Comparison of ENCODE assay signal across 8 mouse cellular contexts in the genomic region with DNA sequence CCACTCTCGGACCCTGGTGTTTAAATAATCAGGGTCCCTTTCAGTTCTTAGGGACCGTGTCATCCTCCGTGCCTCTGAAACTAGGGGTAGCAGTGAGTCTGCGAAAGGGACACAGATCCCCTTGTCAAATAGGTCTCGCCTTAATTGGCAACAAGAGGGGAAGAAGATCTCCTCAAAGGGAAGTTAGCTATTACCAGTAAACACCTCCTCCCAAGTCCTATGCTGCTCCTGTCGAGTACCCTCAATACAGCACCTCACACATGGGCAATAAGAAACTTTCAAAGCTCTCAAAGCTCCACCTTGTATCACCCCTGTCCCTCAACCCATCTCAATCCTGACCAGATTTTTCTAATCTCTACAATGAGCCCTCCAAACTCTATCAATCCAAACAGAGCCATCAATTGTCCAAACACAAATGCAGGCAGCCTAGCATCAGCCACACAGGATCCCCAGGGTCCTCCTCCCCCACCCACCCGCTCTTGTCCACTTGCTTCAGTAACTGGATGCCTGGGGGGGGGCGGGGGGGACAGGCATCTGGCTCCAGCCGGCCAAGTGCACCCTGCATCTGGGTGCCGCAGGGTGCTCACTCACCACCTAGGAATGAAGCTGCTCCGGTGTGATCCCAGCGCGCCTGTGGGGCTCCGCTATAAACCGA. TPM values are rescaled to one million over a fixed set of nuclear protein-coding genes. Genes with fewer than 3 reads are reported as not detected.
DNase-seq lines count a peak whose midpoint lies in the region; ATAC-seq lines count a peak whose summit lies in the region.

No protein-coding gene starts in this region.

- no peaks in the 10 kb centered on the region for H3K9me3 ChIP-seq in kidney, embryonic 16.5 days (ENCODE audit: low read length)
- no peaks in the 10 kb centered on the region for H3K9me3 ChIP-seq in hindbrain, embryonic 16.5 days (ENCODE audit: control insufficient read depth, low read length)

- 10% methylated on average over 15 of the region's 15 CpGs for WGBS in kidney, embryonic 16.5 days
- WGBS in hindbrain, embryonic 16.5 days: 21% methylated on average over 14 of the region's 15 CpGs

- no peak for DNase-seq in kidney, postnatal 10 days
- DNase-seq in T-cell, adult 2 months (ENCODE audit: low spot score): no peak
- no peak for DNase-seq in layer of hippocampus, postnatal 10 days (ENCODE audit: low spot score in 2 of 2)
- no peak for DNase-seq in adrenal gland, postnatal 36 days

- peak overlapping the region; percentile 77 for H3K4me3 ChIP-seq in kidney, embryonic 16.5 days (ENCODE audit: low read length)
- H3K4me3 ChIP-seq in brown adipose tissue, adult 24 weeks (ENCODE audit: insufficient read depth, low read depth, low read length): peak overlapping the region; percentile 50
- peak overlapping the region; percentile 50 for H3K4me3 ChIP-seq in hindbrain, embryonic 16.5 days (ENCODE audit: low read length)

- 0 out of 2 replicates have a peak, but pooled peaks cover 3% of the 10 kb centered on the region for H3K36me3 ChIP-seq in kidney, embryonic 16.5 days (ENCODE audit: insufficient read depth, low read length)
- H3K36me3 ChIP-seq in hindbrain, embryonic 16.5 days (ENCODE audit: control insufficient read depth, insufficient read depth, low read length): no peaks in the 10 kb centered on the region

- H3K4me2 ChIP-seq in kidney, embryonic 16.5 days (replicated peaks; ENCODE audit: low read depth, low read length): peak overlapping the region; percentile 97
- H3K4me2 ChIP-seq in hindbrain, embryonic 16.5 days (ENCODE audit: low read length): peak overlapping the region; percentile 92

- peak overlapping the region; percentile 79 for H3K9ac ChIP-seq in kidney, embryonic 16.5 days (replicated peaks; ENCODE audit: low read length)
- peak overlapping the region; percentile 75 for H3K9ac ChIP-seq in hindbrain, embryonic 16.5 days (ENCODE audit: low read depth, low read length)

- H3K4me1 ChIP-seq in kidney, embryonic 16.5 days (ENCODE audit: insufficient read depth, low read length): peaks cover 14% of the 10 kb centered on the region
- H3K4me1 ChIP-seq in brown adipose tissue, adult 24 weeks (ENCODE audit: control insufficient read depth, insufficient read depth, insufficient read length, low read length): peaks cover 6% of the 10 kb centered on the region; the same call in 1 of the 2 replicates
- H3K4me1 ChIP-seq in hindbrain, embryonic 16.5 days (ENCODE audit: control insufficient read depth, insufficient read depth, low read depth, low read length): peaks cover 10% of the 10 kb centered on the region

- peak overlapping the region; percentile 69 for H3K27ac ChIP-seq in kidney, embryonic 16.5 days (ENCODE audit: low read length)
- H3K27ac ChIP-seq in brown adipose tissue, adult 24 weeks (replicated peaks; ENCODE audit: low read depth, low read length): no peak overlapping the region
- H3K27ac ChIP-seq in hindbrain, embryonic 16.5 days (ENCODE audit: low read depth, low read length): peak overlapping the region; percentile 48

- no peak; the same call in 1 of the 2 replicates for ATAC-seq in kidney, embryonic 16.5 days (ENCODE audit: low FRiP score, low TSS enrichment)
- no peak; the same call in 1 of the 2 replicates for ATAC-seq in hindbrain, embryonic 16.5 days
- ATAC-seq in monocyte, adult 5-6 weeks (replicated peaks; ENCODE audit: insufficient number of reproducible peaks, low FRiP score, low TSS enrichment, poor library complexity, severe bottlenecking): peak; percentile 37; the same call in 1 of the 2 replicates

- H3K27me3 ChIP-seq in kidney, embryonic 16.5 days (ENCODE audit: insufficient read depth, low read length): no peaks in the 10 kb centered on the region
- no peaks in the 10 kb centered on the region for H3K27me3 ChIP-seq in hindbrain, embryonic 16.5 days (replicated peaks; ENCODE audit: control insufficient read depth, insufficient read depth, low read length)

RNA-seq across cellular contexts. Expression of a gene that starts 0.4 kb away (rescaled TPM):
- 16.3 and 16.6 TPM in 2 replicates for polyA plus RNA-seq in kidney, embryonic 16.5 days (2015; fragmentation: Nextera tagmentation; extraction: Ambion mirVana)
- polyA plus RNA-seq in brown adipose tissue, adult 24 weeks (2012; ENCODE audit: insufficient read depth, insufficient read length, missing spikeins): 2.5 and 5.2 TPM in 2 replicates
- 24.5 and 26.7 TPM in 2 replicates for polyA plus RNA-seq in hindbrain, embryonic 16.5 days (2015; fragmentation: Nextera tagmentation; extraction: Ambion mirVana)
- total RNA-seq in monocyte, adult 5-6 weeks (2017): 24.2 to 30.4 TPM (median 25.2 TPM) in 3 replicates
- 10 to 100 TPM; 28.8 to 30.7 TPM for total RNA-seq in layer of hippocampus, postnatal 10 days (2021)
- 10 to 100 TPM in 1 of 2 experiments, 1 to 10 TPM in 1; 8.0 to 11.5 TPM for total RNA-seq in adrenal gland, postnatal 36 days (2021)

RNA-seq across cellular contexts. Expression of a gene that starts 16.9 kb away (rescaled TPM):
- polyA plus RNA-seq in kidney, embryonic 16.5 days (2015; fragmentation: Nextera tagmentation; extraction: Ambion mirVana): 53.7 and 55.3 TPM in 2 replicates
- 10.3 and 10.4 TPM in 2 replicates for polyA plus RNA-seq in brown adipose tissue, adult 24 weeks (2012; ENCODE audit: insufficient read depth, insufficient read length, missing spikeins)
- 5.8 and 9.2 TPM in 2 replicates for polyA plus RNA-seq in hindbrain, embryonic 16.5 days (2015; fragmentation: Nextera tagmentation; extraction: Ambion mirVana)
- not detected in 3 replicates for total RNA-seq in monocyte, adult 5-6 weeks (2017)
- 1 to 10 TPM; 8.3 to 9.3 TPM for total RNA-seq in layer of hippocampus, postnatal 10 days (2021)
- 10 to 100 TPM; 59.4 to 60.6 TPM for total RNA-seq in adrenal gland, postnatal 36 days (2021)

RNA-seq across cellular contexts. Expression of a gene that starts 18.8 kb away (rescaled TPM):
- 90.1 and 102 TPM in 2 replicates for polyA plus RNA-seq in kidney, embryonic 16.5 days (2015; fragmentation: Nextera tagmentation; extraction: Ambion mirVana)
- 13.1 and 20.6 TPM in 2 replicates for polyA plus RNA-seq in brown adipose tissue, adult 24 weeks (2012; ENCODE audit: insufficient read depth, insufficient read length, missing spikeins)
- 13.2 and 17.3 TPM in 2 replicates for polyA plus RNA-seq in hindbrain, embryonic 16.5 days (2015; fragmentation: Nextera tagmentation; extraction: Ambion mirVana)
- 2.7 to 4.0 TPM (median 3.2 TPM) in 3 replicates for total RNA-seq in monocyte, adult 5-6 weeks (2017)
- total RNA-seq in layer of hippocampus, postnatal 10 days (2021): 1 to 10 TPM; 6.2 to 7.7 TPM
- total RNA-seq in adrenal gland, postnatal 36 days (2021): 10 to 100 TPM; 36.7 to 38.2 TPM

RNA-seq across cellular contexts. Expression of a gene that starts 25.5 kb away (rescaled TPM):
- 158 and 165 TPM in 2 replicates for polyA plus RNA-seq in kidney, embryonic 16.5 days (2015; fragmentation: Nextera tagmentation; extraction: Ambion mirVana)
- 31.0 and 45.4 TPM in 2 replicates for polyA plus RNA-seq in brown adipose tissue, adult 24 weeks (2012; ENCODE audit: insufficient read depth, insufficient read length, missing spikeins)
- 88.1 and 100 TPM in 2 replicates for polyA plus RNA-seq in hindbrain, embryonic 16.5 days (2015; fragmentation: Nextera tagmentation; extraction: Ambion mirVana)
- 250 to 289 TPM (median 261 TPM) in 3 replicates for total RNA-seq in monocyte, adult 5-6 weeks (2017)
- 100 to 1,000 TPM; 188 to 191 TPM for total RNA-seq in layer of hippocampus, postnatal 10 days (2021)
- total RNA-seq in adrenal gland, postnatal 36 days (2021): 100 to 1,000 TPM; 103 to 167 TPM

RNA-seq across cellular contexts. Expression of a gene that starts 38.6 kb away (rescaled TPM):
- polyA plus RNA-seq in kidney, embryonic 16.5 days (2015; fragmentation: Nextera tagmentation; extraction: Ambion mirVana): 7.2 and 7.8 TPM in 2 replicates
- polyA plus RNA-seq in brown adipose tissue, adult 24 weeks (2012; ENCODE audit: insufficient read depth, insufficient read length, missing spikeins): 7.4 and 11.4 TPM in 2 replicates
- polyA plus RNA-seq in hindbrain, embryonic 16.5 days (2015; fragmentation: Nextera tagmentation; extraction: Ambion mirVana): 25.5 and 29.6 TPM in 2 replicates
- 0.64 to 3.0 TPM (median 1.2 TPM) in 3 replicates for total RNA-seq in monocyte, adult 5-6 weeks (2017)
- total RNA-seq in layer of hippocampus, postnatal 10 days (2021): 10 to 100 TPM; 20.4 to 21.8 TPM
- 10 to 100 TPM; 10.2 to 12.7 TPM for total RNA-seq in adrenal gland, postnatal 36 days (2021)

Comparison
In these comparisons a context has a peak if more than half of its experiments do, and no peak if none do; other contexts are left out.
1. RNA of a gene that starts 16.9 kb away (total RNA-seq): 59.4 to 60.6 TPM in adrenal gland, postnatal 36 days; 8.3 to 9.3 TPM in layer of hippocampus, postnatal 10 days and not detected in monocyte, adult 5-6 weeks; every median in the first group is over 4 times any median in the second.
2. Peak in every context shown above with its lines, with median percentiles within 50 percentile points of each other: H3K4me3 ChIP-seq.